Mouse (Mus musculus) limb, embryonic 10.5 days (tissue): ENCODE data around the gene Ifitm6. TPM values are rescaled to one million over a fixed set of nuclear protein-coding genes. Genes with fewer than 3 reads are reported as not detected.

Experiments used
- DNase-seq: peaks from one replicate; pipeline ENCODE4 v3.0.0-alpha.2; 2017; ENCODE audit warnings: low spot score
- H3K27ac ChIP-seq: fragments of 300-500 bp; sonication (generic); 2 replicates; pipeline ENCODE4 v1.5.1; 2016; ENCODE audit warnings: mild to moderate bottlenecking
- H3K27me3 ChIP-seq: fragments of 300-500 bp; sonication (generic); 2 replicates; pipeline ENCODE4 v1.6.1; 2016; ENCODE audit warnings: low read depth, mild to moderate bottlenecking; ENCODE audit not compliant: poor library complexity, severe bottlenecking
- H3K36me3 ChIP-seq: fragments of 300-500 bp; sonication (generic); 2 replicates; pipeline ENCODE4 v1.6.1; 2016; ENCODE audit warnings: mild to moderate bottlenecking, moderate library complexity
- H3K4me1 ChIP-seq: fragments of 300-500 bp; sonication (generic); 2 replicates; pipeline ENCODE4 v1.6.1; 2016
- H3K4me3 ChIP-seq: fragments of 300-500 bp; sonication (generic); 2 replicates; pipeline ENCODE4 v1.5.1; 2016; ENCODE audit warnings: mild to moderate bottlenecking, moderate library complexity
- H3K9me3 ChIP-seq: fragments of 300-500 bp; sonication (generic); replicated peaks from 2 replicates; pipeline ENCODE4 v1.6.1; 2016; ENCODE audit warnings: mild to moderate bottlenecking
- WGBS: fragments of 180-500 bp; shearing (Covaris S2); methylation state at CpG from one replicate; pipeline ENCODE4 v1.1.7; 2016; 5-methylcytosine and 5-hydroxymethylcytosine counted together
- polyA plus RNA-seq: library from polyadenylated mRNA; unstranded; fragments of >200 nt; fragmentation: Nextera tagmentation; extraction: Ambion mirVana; gene quantifications from 2 replicates; pipeline ENCODE4 v1.2.1, GENCODE M21; 2016

The Ifitm6 gene
- polyA plus RNA-seq, 1 experiment from 2014 or later: not detected

DNA sequence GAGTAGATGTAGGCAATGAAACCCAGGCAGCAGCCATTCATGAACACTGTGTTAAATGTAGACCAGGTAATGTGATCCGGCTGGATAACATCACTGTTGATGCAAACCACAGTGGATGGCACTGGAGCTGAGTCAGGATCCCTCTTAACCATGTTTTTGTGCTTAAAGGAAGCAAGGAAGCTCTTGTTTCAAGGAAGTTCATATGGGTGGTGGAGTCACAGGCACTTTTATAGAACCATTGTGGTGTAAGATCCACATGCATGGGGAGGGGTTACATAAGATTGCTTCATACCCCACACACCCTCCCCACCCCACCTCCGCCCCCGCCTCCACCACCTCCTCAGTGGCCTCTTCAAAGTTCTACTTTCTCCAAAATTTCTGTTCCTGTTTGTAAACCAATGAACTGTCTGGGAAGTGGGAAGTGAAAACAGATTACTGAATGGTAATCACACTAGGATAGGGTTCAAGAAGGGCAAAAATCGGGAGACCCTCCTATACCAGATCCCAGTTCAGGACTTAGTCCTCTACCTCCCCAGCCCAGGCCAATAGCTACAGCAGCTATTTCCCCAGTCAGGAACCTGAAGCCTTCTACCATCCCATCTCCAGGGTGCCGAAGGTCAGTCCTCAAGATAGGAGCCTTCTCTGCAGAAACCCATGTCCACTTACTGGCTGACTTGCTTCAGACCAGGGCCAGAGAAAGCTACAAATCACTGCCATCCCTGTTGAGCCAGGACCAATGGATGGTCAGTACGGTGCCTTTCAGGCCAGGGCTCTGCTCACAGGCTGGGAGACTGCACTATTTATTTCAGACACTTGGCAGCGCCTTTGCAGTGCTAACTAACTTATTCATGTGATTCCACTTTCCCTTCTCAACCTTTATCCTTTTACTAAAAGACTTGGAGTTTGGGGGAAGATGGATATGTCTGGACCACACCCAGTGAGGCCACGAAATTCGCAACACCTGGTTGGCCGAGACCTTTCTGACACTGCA, 722 bp downstream of the Ifitm6 start:
- Histone ChIP-seq H3K36me3 (no peaks in the 10 kb centered on the region), H3K9me3 (no peaks in the 10 kb centered on the region), H3K4me1 (no peaks in the 10 kb centered on the region), H3K4me3 (no peak overlapping the region), H3K27me3 (no peaks in the 10 kb centered on the region), H3K27ac (no peak overlapping the region)
- DNase-seq: no peak
- WGBS: 89% methylated on average over 10 of the region's 10 CpGs

DNA sequence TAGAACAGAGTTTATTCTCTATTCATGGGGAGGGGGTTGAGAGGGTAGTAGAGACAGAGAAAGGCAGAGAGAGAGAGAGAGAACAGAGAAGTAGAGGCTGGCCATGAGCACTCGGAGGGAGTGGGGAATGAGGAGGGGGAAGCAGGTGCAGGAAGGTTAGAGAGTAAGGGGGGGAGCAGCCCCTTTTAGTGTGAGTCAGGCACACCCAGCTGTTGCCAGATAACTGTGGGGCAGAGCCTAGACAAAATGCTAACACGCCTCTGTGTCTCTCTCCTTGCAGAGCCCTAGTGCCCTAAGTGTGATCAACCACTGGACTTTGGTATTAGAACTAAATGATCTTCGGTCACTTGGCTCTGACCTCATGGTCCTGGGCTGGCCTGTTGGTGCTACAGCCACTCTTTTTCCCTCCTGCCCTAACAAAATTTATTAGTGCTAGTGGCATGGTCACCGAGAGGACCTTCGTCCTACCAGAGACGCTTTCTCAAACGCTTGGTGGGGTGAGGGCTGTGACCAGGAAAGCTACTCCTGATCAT, 6.4 kb downstream of the Ifitm6 start:
- DNase-seq: no peak
- Histone ChIP-seq H3K27ac (peak overlapping the region; percentile 84), H3K36me3 (no peaks in the 10 kb centered on the region), H3K27me3 (no peaks in the 10 kb centered on the region), H3K4me3 (peak overlapping the region; percentile 53; the same call in 1 of the 2 replicates), H3K4me1 (peaks cover 35% of the 10 kb centered on the region), H3K9me3 (no peaks in the 10 kb centered on the region)
- WGBS: 81% methylated on average over 7 of the region's 7 CpGs

DNA sequence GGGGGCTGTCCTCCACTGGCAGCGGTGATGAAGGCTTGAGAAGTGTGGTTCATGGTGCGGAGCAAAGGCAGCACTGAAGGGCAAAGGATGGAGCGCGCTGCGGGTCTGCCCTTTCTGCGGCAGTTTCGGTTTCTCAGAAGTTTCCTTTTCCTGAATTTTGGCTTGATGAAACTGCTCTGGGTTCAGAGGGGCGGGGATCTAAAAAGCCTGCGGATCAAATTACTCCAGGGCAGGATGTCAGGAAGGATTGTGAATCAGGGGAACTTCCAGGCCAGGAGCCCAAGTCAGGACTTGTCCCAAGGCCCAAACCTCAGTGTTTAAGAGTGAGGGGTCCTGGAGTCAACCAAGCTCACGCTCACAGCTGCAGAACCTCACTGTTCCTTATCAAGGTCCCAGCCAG, 7.1 kb downstream of the Ifitm6 start, which contains the start of gene Ifitm3:
Ifitm3 (minus strand) TSS at position 178 of the 400 bp plus-strand sequence.
- no peaks in the 10 kb centered on the region for H3K36me3 ChIP-seq
- peak within 1 kb of the TSS; percentile 84 for H3K27ac ChIP-seq
- 11% methylated on average over 10 of the region's 10 CpGs for WGBS
- H3K4me1 ChIP-seq: peaks cover 35% of the 10 kb centered on the region
- peak within 1 kb of the TSS; percentile 53 for H3K4me3 ChIP-seq
- no peaks in the 10 kb centered on the region for H3K27me3 ChIP-seq
- H3K9me3 ChIP-seq: no peaks in the 10 kb centered on the region
- DNase-seq: peak; percentile 64

DNA sequence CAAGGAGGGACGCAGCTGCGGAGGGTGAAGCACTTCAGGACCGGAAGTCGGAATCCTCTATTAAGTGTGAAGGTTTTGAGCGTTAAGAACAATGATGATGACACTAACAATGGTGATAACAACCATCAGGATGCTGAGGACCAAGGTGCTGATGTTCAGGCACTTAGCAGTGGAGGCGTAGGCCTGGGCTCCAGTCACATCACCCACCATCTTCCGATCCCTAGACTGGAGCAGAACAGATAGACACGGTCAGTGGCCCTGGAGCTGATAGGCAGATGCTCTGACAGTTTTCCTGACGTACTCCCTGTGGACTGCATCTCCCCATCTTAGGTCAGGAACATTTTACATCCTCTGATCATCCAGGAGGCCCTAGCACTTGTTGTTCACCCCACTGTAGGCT, 8.1 kb downstream of the Ifitm6 start:
- Histone ChIP-seq H3K27me3 (no peaks in the 10 kb centered on the region), H3K4me1 (peaks cover 35% of the 10 kb centered on the region), H3K27ac (peak overlapping the region; percentile 84), H3K9me3 (no peaks in the 10 kb centered on the region), H3K4me3 (peak overlapping the region; percentile 53), H3K36me3 (no peaks in the 10 kb centered on the region)
- WGBS: 87% methylated on average over 9 of the region's 9 CpGs
- DNase-seq: no peak

DNA sequence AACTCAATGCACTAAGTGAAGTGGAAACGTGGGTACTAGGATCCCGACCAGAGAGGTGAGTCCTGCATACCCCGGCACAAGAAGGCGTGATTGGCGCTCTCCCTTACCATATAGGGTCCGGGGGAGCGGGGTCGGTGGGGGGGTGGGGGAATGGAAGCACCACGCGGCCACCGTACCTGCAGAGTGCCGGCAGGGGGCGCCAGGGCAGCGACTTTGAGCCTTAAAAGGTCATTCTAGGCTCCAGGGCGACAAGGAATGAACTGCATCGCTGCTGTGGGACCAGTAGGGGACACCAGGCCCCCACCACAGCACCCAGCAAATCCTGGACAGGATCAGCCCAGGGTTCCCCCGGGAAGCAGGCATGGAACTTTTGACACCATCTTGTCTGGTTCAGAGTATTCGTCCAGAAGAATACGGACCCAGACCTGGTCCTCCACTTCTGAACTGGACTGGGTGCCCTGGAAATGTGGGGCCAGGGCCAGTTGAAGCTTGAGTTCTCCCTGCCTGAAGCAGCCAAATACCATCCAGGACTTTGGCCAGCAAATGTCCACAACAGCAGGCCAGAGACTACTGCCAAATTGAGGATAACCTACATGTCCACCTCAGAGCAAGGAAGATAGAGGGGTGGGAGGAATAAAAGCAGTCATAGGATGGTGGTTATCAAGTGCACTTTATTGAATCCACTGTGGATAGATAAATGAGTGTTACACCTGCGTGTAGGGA, 8.6 kb downstream of the Ifitm6 start:
- Histone ChIP-seq H3K27ac (peak overlapping the region; percentile 56), H3K27me3 (no peaks in the 10 kb centered on the region), H3K4me1 (peaks cover 35% of the 10 kb centered on the region), H3K36me3 (no peaks in the 10 kb centered on the region), H3K4me3 (peak overlapping the region; percentile 35), H3K9me3 (no peaks in the 10 kb centered on the region)
- peak; percentile 92 for DNase-seq
- 8% methylated on average over 20 of the region's 20 CpGs for WGBS

DNA sequence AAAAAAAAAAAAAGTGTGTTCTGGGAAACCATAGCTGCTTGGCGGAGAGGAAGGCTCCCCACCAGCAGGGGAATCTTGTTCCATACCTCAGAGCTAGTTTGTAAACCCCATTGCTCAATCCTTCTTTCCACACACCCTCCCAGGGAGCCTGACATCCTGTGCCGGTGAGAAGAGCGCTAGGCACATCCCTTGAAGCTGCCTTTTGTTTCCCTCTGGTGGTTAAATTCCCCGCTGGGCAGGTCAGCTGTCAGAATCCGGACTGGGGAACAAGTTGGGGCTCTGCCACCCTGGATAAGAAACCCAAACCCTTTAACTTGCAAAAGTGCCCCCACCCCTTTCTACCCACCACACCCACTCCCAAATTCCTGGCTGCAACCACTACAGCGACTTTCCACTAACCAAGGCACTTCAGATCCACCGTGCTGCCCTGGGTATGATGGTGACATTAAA, 9.4 kb downstream of the Ifitm6 start:
- no peak for DNase-seq
- Histone ChIP-seq H3K4me3 (peak overlapping the region; percentile 35), H3K4me1 (peaks cover 35% of the 10 kb centered on the region), H3K9me3 (no peaks in the 10 kb centered on the region), H3K27me3 (no peaks in the 10 kb centered on the region), H3K36me3 (no peaks in the 10 kb centered on the region), H3K27ac (peak overlapping the region; percentile 56; the same call in 1 of the 2 replicates)
- 5% methylated on average over 7 of the region's 7 CpGs for WGBS

DNA sequence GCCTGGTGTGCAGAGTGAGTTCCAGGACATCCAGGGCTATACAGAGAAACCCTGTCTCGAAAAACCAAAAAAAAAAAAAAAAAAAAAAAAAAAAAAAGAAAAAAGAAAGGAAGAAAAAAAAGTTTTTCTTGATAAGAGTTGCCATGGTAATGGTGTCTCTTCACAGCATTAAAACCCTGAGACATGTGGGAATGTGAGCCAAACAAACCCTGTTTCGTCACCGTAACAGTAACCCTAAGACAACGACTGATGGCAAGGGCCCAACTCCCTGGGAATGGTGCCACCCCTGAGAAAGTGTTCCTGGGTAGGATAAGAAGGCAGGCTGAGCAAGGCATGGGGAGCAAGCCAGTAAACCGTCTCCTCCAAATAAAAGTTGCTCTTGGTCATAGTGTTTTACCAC, 10.8 kb downstream of the Ifitm6 start:
- Histone ChIP-seq H3K27ac (no peak overlapping the region), H3K36me3 (no peaks in the 10 kb centered on the region), H3K27me3 (no peaks in the 10 kb centered on the region), H3K4me1 (peaks cover 35% of the 10 kb centered on the region), H3K4me3 (no peak overlapping the region), H3K9me3 (no peaks in the 10 kb centered on the region)
- no peak for DNase-seq
- 91% methylated on average over 5 of the region's 5 CpGs for WGBS

DNA sequence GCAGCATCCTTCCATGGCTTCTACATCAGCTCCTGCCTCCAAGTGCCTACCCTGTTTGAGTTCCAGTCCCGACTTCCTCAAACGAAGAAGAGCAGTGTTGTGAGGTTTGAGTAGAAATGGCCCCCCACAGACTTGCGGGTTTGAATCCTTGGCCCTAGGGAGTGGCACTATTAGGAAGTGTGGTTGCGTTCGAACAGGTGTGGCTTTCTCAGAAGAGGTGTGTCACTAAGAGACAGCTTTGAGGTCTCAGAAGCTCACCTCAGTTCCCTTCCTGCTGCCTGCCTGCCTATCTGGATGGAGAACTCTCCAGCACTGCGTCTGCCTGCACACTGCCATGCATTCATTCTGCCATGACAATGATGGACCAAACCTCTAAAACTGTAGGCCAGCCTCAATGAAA, 11.3 kb downstream of the Ifitm6 start:
- WGBS: 92% methylated on average over 6 of the region's 6 CpGs

DNA sequence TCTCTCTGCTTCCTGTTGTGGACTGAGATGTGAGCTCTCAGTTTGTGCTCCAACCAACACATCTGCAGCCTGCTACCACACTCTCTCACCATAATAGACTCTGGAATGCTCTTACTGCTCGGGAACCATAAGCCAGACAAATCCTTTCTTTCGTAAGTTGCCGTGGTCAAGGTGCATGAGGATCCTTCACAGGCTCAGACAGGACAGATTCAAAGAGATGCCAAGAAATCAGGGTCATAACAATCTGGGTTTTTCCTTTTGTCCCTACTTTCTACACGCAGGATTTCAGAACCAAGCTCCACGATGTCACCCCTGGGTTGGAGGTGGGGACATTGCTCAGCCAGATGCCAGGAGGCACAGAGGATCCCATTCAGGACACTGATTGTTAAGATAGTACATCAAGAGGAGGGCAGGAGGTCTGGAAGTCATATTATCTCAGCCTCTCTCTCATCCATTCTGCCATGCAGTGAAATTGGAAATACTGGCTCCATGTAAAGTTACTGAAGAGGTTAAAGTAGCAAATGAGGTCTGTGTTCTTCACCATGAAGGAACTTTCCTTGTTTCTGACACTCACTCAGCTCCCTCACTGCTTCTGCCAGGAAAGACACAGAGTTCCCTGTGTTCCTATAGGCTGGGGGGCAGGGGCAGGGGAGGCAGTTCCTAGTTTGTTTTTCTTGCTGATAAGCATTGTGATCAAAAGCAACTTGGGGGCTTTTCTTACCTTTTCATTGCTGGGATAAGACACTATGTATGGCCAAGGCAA, 14.3 kb downstream of the Ifitm6 start:
- Histone ChIP-seq H3K4me1 (peaks cover 3% of the 10 kb centered on the region), H3K27me3 (no peaks in the 10 kb centered on the region), H3K4me3 (no peak overlapping the region), H3K9me3 (no peaks in the 10 kb centered on the region), H3K27ac (no peak overlapping the region), H3K36me3 (no peaks in the 10 kb centered on the region)
- 87% methylated on average over 5 of the region's 5 CpGs for WGBS
- no peak for DNase-seq

More for the DNA sequence above, 11.3 kb downstream of the Ifitm6 start:
- H3K9me3 ChIP-seq: no peaks in the 10 kb centered on the region
- H3K36me3 ChIP-seq: no peaks in the 10 kb centered on the region
- H3K4me1 ChIP-seq: peaks cover 33% of the 10 kb centered on the region
- DNase-seq: no peak
- no peaks in the 10 kb centered on the region for H3K27me3 ChIP-seq
- H3K4me3 ChIP-seq: no peak overlapping the region
- no peak overlapping the region for H3K27ac ChIP-seq

DNA sequence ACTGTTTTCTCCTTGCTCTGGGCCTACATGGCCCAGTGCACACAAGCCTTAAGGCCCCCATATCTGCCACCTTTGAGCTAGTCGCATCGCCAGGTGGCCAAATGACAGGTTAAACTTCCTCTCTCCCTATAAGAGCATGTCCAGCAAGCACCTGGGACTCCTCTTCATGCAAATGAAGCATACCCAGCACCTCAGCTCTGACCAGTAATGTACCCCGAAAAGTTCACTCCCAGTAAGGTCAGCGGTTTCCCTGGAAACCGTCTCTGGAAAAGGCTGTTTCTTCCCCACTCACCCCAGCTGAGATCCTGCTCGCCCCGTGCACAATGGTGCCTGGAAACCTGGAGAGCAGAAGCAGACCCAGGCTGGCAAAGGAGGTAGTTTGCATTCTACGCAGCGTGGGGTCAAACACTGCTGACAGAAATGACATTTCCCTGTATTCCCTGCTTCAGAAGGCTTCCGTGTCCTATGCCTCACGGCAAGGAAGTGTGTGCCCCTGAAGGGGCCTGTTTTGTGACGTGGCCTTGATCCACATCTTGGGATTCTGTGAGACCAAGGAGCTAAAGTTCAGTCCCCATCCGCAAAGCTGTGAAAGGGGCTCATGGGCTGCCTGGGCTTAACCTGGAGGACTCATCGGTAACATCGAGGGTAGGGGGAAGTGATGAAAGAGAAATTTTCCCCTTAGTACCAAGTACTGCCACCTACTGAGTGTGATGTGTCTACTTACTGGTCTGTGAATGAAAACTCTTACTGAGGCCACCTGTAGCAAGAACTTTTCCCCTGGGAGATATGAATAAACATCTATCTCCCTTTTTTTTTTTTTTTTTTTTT, 16.6 kb downstream of the Ifitm6 start:
- DNase-seq: no peak
- Histone ChIP-seq H3K4me3 (no peak overlapping the region), H3K27me3 (no peaks in the 10 kb centered on the region), H3K27ac (no peak overlapping the region), H3K9me3 (no peaks in the 10 kb centered on the region), H3K4me1 (no peaks in the 10 kb centered on the region), H3K36me3 (no peaks in the 10 kb centered on the region)
- WGBS: 79% methylated on average over 15 of the region's 15 CpGs

DNA sequence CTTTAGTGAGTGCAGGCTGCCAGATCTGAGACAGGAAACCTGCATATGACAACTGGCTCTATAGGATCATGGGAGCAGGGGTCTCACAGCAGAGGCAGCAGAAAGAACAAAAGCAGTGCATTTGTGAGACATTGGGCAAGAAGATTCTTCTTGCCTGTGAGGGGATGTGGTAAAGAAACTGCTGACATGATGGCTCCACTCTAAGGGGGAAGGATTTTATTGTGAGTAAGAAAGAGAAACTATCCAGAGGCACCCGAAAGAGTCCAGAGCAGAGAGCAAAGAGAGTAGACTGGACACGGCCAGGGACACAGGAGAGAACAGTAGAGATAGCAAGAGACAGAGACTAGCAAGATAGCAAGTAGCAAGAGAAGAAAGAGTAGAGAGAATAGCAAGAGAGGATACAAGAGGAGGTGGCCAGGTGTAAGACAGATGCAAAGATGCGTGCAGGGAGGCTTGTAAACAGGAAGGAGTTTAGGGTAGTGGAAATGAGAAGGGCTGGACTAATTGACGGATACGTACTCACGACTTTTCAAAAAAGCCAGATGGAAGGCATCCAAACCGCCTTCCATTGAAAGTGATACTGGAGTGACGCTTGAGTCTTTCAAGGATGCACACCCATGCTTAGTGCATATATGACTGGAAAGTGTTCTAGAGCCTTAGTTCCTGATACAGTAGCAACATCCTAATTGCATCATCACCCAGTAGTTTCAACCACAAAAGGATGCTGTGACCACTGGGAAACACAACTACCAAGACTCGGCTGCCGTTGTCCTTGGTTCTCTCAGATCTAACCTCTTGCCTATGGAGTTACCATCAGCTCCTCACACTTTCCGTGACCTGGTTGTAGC, 18.6 kb downstream of the Ifitm6 start:
- no peaks in the 10 kb centered on the region for H3K36me3 ChIP-seq
- H3K4me1 ChIP-seq: no peaks in the 10 kb centered on the region
- no peak overlapping the region for H3K27ac ChIP-seq
- no peak overlapping the region for H3K4me3 ChIP-seq
- no peaks in the 10 kb centered on the region for H3K27me3 ChIP-seq
- WGBS: 90% methylated on average over 11 of the region's 11 CpGs
- H3K9me3 ChIP-seq: no peaks in the 10 kb centered on the region
- no peak for DNase-seq
